Mouse (Mus musculus) G1E-ER4 (cell line): ENCODE results near the gene AC124108.1. TPM values are rescaled to one million over a fixed set of nuclear protein-coding genes. Genes with fewer than 3 reads are reported as not detected.
A peak's percentile ranks its signal among the peaks of the same experiment; 100 is the strongest.

ENCODE experiments used
- GATA1 ChIP-seq: IDR thresholded peaks from one replicate; pipeline ENCODE4 v1.8.0; 2012; ENCODE audit warnings: low read length, inconsistent platforms
- polyA plus RNA-seq: library from polyadenylated mRNA; stranded (reverse); fragments of >175 nt; gene quantifications from 2 replicates; pipeline ENCODE4 v1.2.3, GENCODE M21; 2012

Gene AC124108.1
- polyA plus RNA-seq, 1 experiment, result not detected

GRCm38 (mm10) chr1:132211672-132212071, 20.4 kb downstream of the AC124108.1 start:
- TF ChIP-seq GATA1, result no peak

- TF ChIP-seq GATA1, result no peak
Measured at GRCm38 (mm10) chr1:132212218-132212617, 21.0 kb downstream of the AC124108.1 start.

GRCm38 (mm10) chr1:132213076-132213475, 21.8 kb downstream of the AC124108.1 start:
- no peak for TF ChIP-seq GATA1

- no peak for TF ChIP-seq GATA1
Measured at GRCm38 (mm10) chr1:132216276-132216675, 25.0 kb downstream of the AC124108.1 start.

GRCm38 (mm10) chr1:132221627-132222026, 30.4 kb downstream of the AC124108.1 start:
- TF ChIP-seq GATA1, result no peak

- TF ChIP-seq GATA1, result no peak
Measured at GRCm38 (mm10) chr1:132222166-132222565, 30.9 kb downstream of the AC124108.1 start.

- no peak for TF ChIP-seq GATA1
Measured at GRCm38 (mm10) chr1:132226297-132227080, 35.2 kb downstream of the AC124108.1 start.

GRCm38 (mm10) chr1:132229667-132230066, 38.4 kb downstream of the AC124108.1 start, which contains the start of gene Gm10188:
Gm10188 (minus strand) TSS chr1:132229767.
- no peak for TF ChIP-seq GATA1

- no peak for TF ChIP-seq GATA1
Measured at GRCm38 (mm10) chr1:132231470-132232274, 40.4 kb downstream of the AC124108.1 start.

- no peak for TF ChIP-seq GATA1
Measured at GRCm38 (mm10) chr1:132233566-132233965, 42.3 kb downstream of the AC124108.1 start.

GRCm38 (mm10) chr1:132234757-132235273, 43.6 kb downstream of the AC124108.1 start:
- TF ChIP-seq GATA1, result no peak

- no peak for TF ChIP-seq GATA1
Measured at GRCm38 (mm10) chr1:132237585-132238159, 46.4 kb downstream of the AC124108.1 start.

- no peak for TF ChIP-seq GATA1
Measured at GRCm38 (mm10) chr1:132245010-132245409, 53.8 kb downstream of the AC124108.1 start.

- TF ChIP-seq GATA1, result peak; percentile 72
Measured at GRCm38 (mm10) chr1:132246137-132246536, 54.9 kb downstream of the AC124108.1 start.

- no peak for TF ChIP-seq GATA1
Measured at GRCm38 (mm10) chr1:132246641-132247040, 55.4 kb downstream of the AC124108.1 start.

GRCm38 (mm10) chr1:132254467-132254866, 63.2 kb downstream of the AC124108.1 start:
- no peak for TF ChIP-seq GATA1

Other genes starting within 250 kb of the AC124108.1 start
- gene Slc45a3, start 228.5 kb upstream of the AC124108.1 start, polyA plus RNA-seq, result 0.10 and 0.12 TPM in 2 replicates
- gene Elk4, start 183.8 kb upstream of the AC124108.1 start, polyA plus RNA-seq, result 5.0 and 5.1 TPM in 2 replicates
- gene Mfsd4a, start 123.4 kb upstream of the AC124108.1 start, polyA plus RNA-seq, result not detected in 2 replicates
- gene Cdk18, start 51.8 kb upstream of the AC124108.1 start, polyA plus RNA-seq, result not detected in 2 replicates
- not detected in 2 replicates for gene Lemd1, start within 50 bp of the AC124108.1 start, polyA plus RNA-seq
- not detected in 2 replicates for gene Gm10188, start 38.3 kb downstream of the AC124108.1 start, polyA plus RNA-seq
- not detected in 2 replicates for gene Klhdc8a, start 107.2 kb downstream of the AC124108.1 start, polyA plus RNA-seq
- gene Nuak2, start 124.7 kb downstream of the AC124108.1 start, polyA plus RNA-seq, result 0.02 TPM in 1 of 2 replicates, not detected in the other
- gene Tmcc2, start 199.8 kb downstream of the AC124108.1 start, polyA plus RNA-seq, result 23.2 and 30.2 TPM in 2 replicates
- gene Dstyk, start 226.1 kb downstream of the AC124108.1 start, polyA plus RNA-seq, result 5.1 and 6.9 TPM in 2 replicates